ENCODE assay signal across 8 mouse cellular contexts in the genomic region with DNA sequence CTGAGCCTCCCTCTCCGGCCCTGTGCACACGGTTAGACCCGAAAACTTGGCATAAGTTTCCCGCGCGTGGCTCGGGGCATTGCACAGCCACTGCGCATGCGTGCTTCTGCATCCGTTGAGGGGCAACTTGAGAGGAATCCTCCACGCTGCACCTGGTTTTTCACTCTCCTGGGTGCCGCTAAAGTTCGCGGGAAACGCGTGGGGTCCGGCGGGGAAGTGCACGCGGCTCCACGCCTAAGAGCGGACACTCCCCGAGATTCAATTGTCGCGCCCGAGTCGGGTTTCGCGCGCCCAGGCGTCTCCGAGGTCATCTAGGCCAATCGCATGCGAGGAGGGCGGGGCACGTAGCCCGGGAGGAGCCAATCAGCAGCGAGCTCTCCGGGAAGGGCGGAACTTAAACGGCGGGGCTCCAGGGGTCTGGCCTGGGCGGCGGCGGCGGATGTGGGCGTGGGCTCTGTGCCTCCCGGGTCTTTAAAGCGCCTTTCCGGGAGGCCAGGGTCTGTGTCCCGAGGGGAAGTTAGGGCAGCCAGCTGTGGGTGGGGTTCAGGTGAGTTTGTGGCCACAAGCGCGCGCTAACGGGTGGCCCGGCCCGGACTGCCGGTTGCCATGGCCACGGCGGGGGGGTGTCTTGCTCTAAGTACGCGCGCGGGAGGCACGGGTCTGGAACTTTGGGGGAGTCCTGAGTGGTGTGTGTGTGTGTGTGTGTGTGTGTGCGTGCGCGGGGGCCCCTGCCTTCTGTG. TPM values are rescaled to one million over a fixed set of nuclear protein-coding genes. Genes with fewer than 3 reads are reported as not detected.
DNase-seq lines count a peak whose midpoint lies in the region; ATAC-seq lines count a peak whose summit lies in the region.

No protein-coding gene starts in this region.

- peak; percentile 87 to 91 for DNase-seq in adrenal gland, adult 18-20 months (ENCODE audit: low spot score in 2 of 2)
- DNase-seq in embryo, embryonic 10.5 days (ENCODE audit: low spot score): peak; percentile 98
- peak; percentile 96 for DNase-seq in gastrocnemius, postnatal 14 days
- peak; percentile 90 to 97 for DNase-seq in left cerebral cortex, postnatal 10 days (ENCODE audit: extremely low spot score in 1 of 2, low spot score in 2 of 2)
- peak; percentile 96 to 97 for DNase-seq in right cerebral cortex, postnatal 10 days (ENCODE audit: low spot score in 2 of 2)
- DNase-seq in urinary bladder, postnatal 14 days (ENCODE audit: low spot score): peak; percentile 96

- intact Hi-C loops in gastrocnemius, postnatal 14 days (cut with DNase I; ENCODE audit: low total_unique reads): no loop called here
- intact Hi-C loops in left cerebral cortex, postnatal 10 days (cut with DNase I): no loop called here

- peak; percentile 99 for ATAC-seq in inflammation-experienced regulatory T-cells, adult 6 months
- peak; percentile 84 for ATAC-seq in megakaryocyte progenitor cell, adult 5-6 weeks (replicated peaks; ENCODE audit: poor library complexity)

RNA-seq across cellular contexts. Expression of a gene that starts 0.9 kb away (rescaled TPM):
- 1 to 10 TPM; 1.8 to 3.1 TPM for total RNA-seq in adrenal gland, adult 18-20 months (2021)
- total RNA-seq in gastrocnemius, postnatal 14 days (2021): 1 to 10 TPM; 5.4 to 7.4 TPM
- polyA plus RNA-seq in inflammation-experienced regulatory T-cells, adult 6 months (2017; shearing (Covaris generic)): 10 to 100 TPM in 1 of 3 experiments, 1 to 10 TPM in 2; 7.1 to 60.4 (median 9.6) TPM
- total RNA-seq in left cerebral cortex, postnatal 10 days (2021): 1 to 10 TPM; 4.2 to 5.6 TPM
- 67.8 and 80.7 TPM in 2 replicates for total RNA-seq in megakaryocyte progenitor cell, adult 5-6 weeks (2015)
- 151 and 160 TPM in 2 replicates for total RNA-seq in megakaryocyte progenitor cell, adult 5-6 weeks (2017)

RNA-seq across cellular contexts. Expression of a gene that starts 3.9 kb away (rescaled TPM):
- total RNA-seq in adrenal gland, adult 18-20 months (2021): not detected
- not detected for total RNA-seq in gastrocnemius, postnatal 14 days (2021)
- not detected for polyA plus RNA-seq in inflammation-experienced regulatory T-cells, adult 6 months (2017; shearing (Covaris generic))
- not detected for total RNA-seq in left cerebral cortex, postnatal 10 days (2021)
- not detected in 2 replicates for total RNA-seq in megakaryocyte progenitor cell, adult 5-6 weeks (2015)
- total RNA-seq in megakaryocyte progenitor cell, adult 5-6 weeks (2017): not detected in 2 replicates

RNA-seq across cellular contexts. Expression of a gene that starts 11.3 kb away (rescaled TPM):
- 10 to 100 TPM; 66.0 to 84.7 TPM for total RNA-seq in adrenal gland, adult 18-20 months (2021)
- total RNA-seq in gastrocnemius, postnatal 14 days (2021): 10 to 100 TPM; 32.8 to 55.8 TPM
- polyA plus RNA-seq in inflammation-experienced regulatory T-cells, adult 6 months (2017; shearing (Covaris generic)): 10 to 100 TPM; 25.6 to 28.7 (median 25.6) TPM
- total RNA-seq in left cerebral cortex, postnatal 10 days (2021): 1 to 10 TPM; 3.8 to 5.4 TPM
- total RNA-seq in megakaryocyte progenitor cell, adult 5-6 weeks (2015): 7.3 and 8.1 TPM in 2 replicates
- total RNA-seq in megakaryocyte progenitor cell, adult 5-6 weeks (2017): 28.1 TPM in 2 replicates

RNA-seq across cellular contexts. Expression of a gene that starts 21.8 kb away (rescaled TPM):
- 10 to 100 TPM; 31.9 to 39.9 TPM for total RNA-seq in adrenal gland, adult 18-20 months (2021)
- total RNA-seq in gastrocnemius, postnatal 14 days (2021): 10 to 100 TPM; 24.1 to 27.2 TPM
- 1 to 10 TPM; 3.2 to 8.4 (median 8.0) TPM for polyA plus RNA-seq in inflammation-experienced regulatory T-cells, adult 6 months (2017; shearing (Covaris generic))
- 10 to 100 TPM; 82.9 to 83.5 TPM for total RNA-seq in left cerebral cortex, postnatal 10 days (2021)
- 6.7 and 8.5 TPM in 2 replicates for total RNA-seq in megakaryocyte progenitor cell, adult 5-6 weeks (2015)
- total RNA-seq in megakaryocyte progenitor cell, adult 5-6 weeks (2017): 5.9 and 7.3 TPM in 2 replicates

RNA-seq across cellular contexts. Expression of a gene that starts 27.4 kb away (rescaled TPM):
- 10 to 100 TPM; 23.1 to 26.7 TPM for total RNA-seq in adrenal gland, adult 18-20 months (2021)
- total RNA-seq in gastrocnemius, postnatal 14 days (2021): 1 to 10 TPM; 5.3 to 7.1 TPM
- polyA plus RNA-seq in inflammation-experienced regulatory T-cells, adult 6 months (2017; shearing (Covaris generic)): 10 to 100 TPM in 1 of 3 experiments, 1 to 10 TPM in 2; 8.1 to 11.5 (median 8.7) TPM
- 1 to 10 TPM; 4.0 to 4.2 TPM for total RNA-seq in left cerebral cortex, postnatal 10 days (2021)
- 9.0 and 11.4 TPM in 2 replicates for total RNA-seq in megakaryocyte progenitor cell, adult 5-6 weeks (2015)
- 3.0 and 4.1 TPM in 2 replicates for total RNA-seq in megakaryocyte progenitor cell, adult 5-6 weeks (2017)

Comparison
In these comparisons a context has a peak if more than half of its experiments do, and no peak if none do; other contexts are left out.
1. Peak in every context shown above with its lines: DNase-seq and ATAC-seq.
2. RNA of a gene that starts 0.9 kb away (total RNA-seq): 67.8 to 160 TPM in megakaryocyte progenitor cell, adult 5-6 weeks; 5.4 to 7.4 TPM in gastrocnemius, postnatal 14 days, 4.2 to 5.6 TPM in left cerebral cortex, postnatal 10 days and 1.8 to 3.1 TPM in adrenal gland, adult 18-20 months; every median in the first group is over 4 times any median in the second.